Mouse (Mus musculus): ENCODE results near the gene Cbr4.

Gene Cbr4

GRCm38 (mm10) chr8:61552221-61552620 lies 64.7 kb downstream of the Cbr4 start:
- no peak for DNase-seq

- DNase-seq: no peak
These were observed 65.3 kb downstream of the Cbr4 start for GRCm38 (mm10) chr8:61552755-61553402.

GRCm38 (mm10) chr8:61555343-61555742 lies 67.8 kb downstream of the Cbr4 start:
- no peak for DNase-seq

- DNase-seq: no peak
These were observed 68.7 kb downstream of the Cbr4 start for GRCm38 (mm10) chr8:61556219-61556618.

All from kidney, adult 8-10 months (tissue).